Mouse (Mus musculus): ENCODE data around the gene Dlgap1.

GRCm38 (mm10) chr17:70664484-70665040 is 695.7 kb downstream of the Dlgap1 start:
- TF ChIP-seq CTCF (IDR thresholded peaks at IDR 0.05; ENCODE audit: borderline replicate concordance, insufficient read depth, low read length): no peak
- no peak for TF ChIP-seq POLR2A (IDR thresholded peaks at IDR 0.05; ENCODE audit: low read depth, low read length)

Data from embryonic fibroblast, embryonic 13.5 days (primary cell).